Mouse (Mus musculus) heart, embryonic 15.5 days (tissue): ENCODE measurements around the gene Slc6a21. TPM values are rescaled to one million over a fixed set of nuclear protein-coding genes. Genes with fewer than 3 reads are reported as not detected.
"Not testable (repeated sequence)": the region's sequence is repeated elsewhere in the genome, so short reads cannot be mapped to it uniquely, and the experiment has no call there.

Experiments
- ATAC-seq: fragments of 200-750 bp; cut with Nextera tagmentation; replicated peaks from 2 replicates; pipeline ENCODE4 v1.8.0; 2017; ENCODE audit warnings: low read depth, moderate TSS enrichment; ENCODE audit not compliant: insufficient number of reproducible peaks, insufficient read depth, low FRiP score
- H3K27ac ChIP-seq: fragments of 300-500 bp; sonication (generic); 2 replicates; pipeline ENCODE4 v1.5.1; 2015; ENCODE audit warnings: mild to moderate bottlenecking, inconsistent platforms
- H3K27me3 ChIP-seq: fragments of 300-500 bp; sonication (generic); 2 replicates; pipeline ENCODE4 v1.6.1; 2015; ENCODE audit warnings: inconsistent platforms
- H3K36me3 ChIP-seq: fragments of 300-500 bp; sonication (generic); 2 replicates; pipeline ENCODE4 v1.6.1; 2015; ENCODE audit warnings: mild to moderate bottlenecking, inconsistent platforms
- H3K4me1 ChIP-seq: fragments of 300-500 bp; sonication (generic); replicated peaks from 2 replicates; pipeline ENCODE4 v1.6.1; 2015; ENCODE audit warnings: inconsistent platforms
- H3K4me2 ChIP-seq: fragments of 300-500 bp; sonication (generic); 2 replicates; pipeline ENCODE4 v1.6.1; 2015; ENCODE audit warnings: inconsistent platforms, mild to moderate bottlenecking, moderate library complexity
- H3K4me3 ChIP-seq: fragments of 300-500 bp; sonication (generic); 2 replicates; pipeline ENCODE4 v1.5.1; 2015; ENCODE audit warnings: mild to moderate bottlenecking, inconsistent platforms
- H3K9ac ChIP-seq: fragments of 300-500 bp; sonication (generic); 2 replicates; pipeline ENCODE4 v1.6.1; 2015; ENCODE audit warnings: mild to moderate bottlenecking, inconsistent platforms
- H3K9me3 ChIP-seq: fragments of 300-500 bp; sonication (generic); replicated peaks from 2 replicates; pipeline ENCODE4 v1.6.1; 2016; ENCODE audit warnings: inconsistent platforms
- WGBS: fragments of 180-500 bp; shearing (Covaris S2); methylation state at CpG from one replicate; pipeline ENCODE4 v1.1.7; 2015; ENCODE audit warnings: mixed read lengths; 5-methylcytosine and 5-hydroxymethylcytosine counted together
- polyA plus RNA-seq: library from polyadenylated mRNA; unstranded; fragments of >200 nt; fragmentation: Nextera tagmentation; extraction: Ambion mirVana; gene quantifications from 2 replicates; pipeline ENCODE4 v1.2.1, GENCODE M21; 2015

The Slc6a21 gene
- polyA plus RNA-seq, 1 experiment from 2014 or later = not detected

- Histone ChIP-seq H3K4me3 (peak overlapping the region; percentile 33), H3K9me3 (no peaks in the 10 kb centered on the region), H3K4me2 (peak overlapping the region; percentile 58), H3K36me3 (peaks cover 24% of the 10 kb centered on the region), H3K4me1 (peaks cover 46% of the 10 kb centered on the region), H3K27ac (peak overlapping the region; percentile 41), H3K9ac (peak overlapping the region; percentile 19; the same call in 1 of the 2 replicates), H3K27me3 (peaks cover 2% of the 10 kb centered on the region; the same call in 1 of the 2 replicates)
- 34% methylated on average over 17 of the region's 17 CpGs for WGBS
- ATAC-seq = no peak
Measured at GRCm38 (mm10) chr7:45235656-45236180, 41.6 kb upstream of the Slc6a21 start.

- H3K4me3 ChIP-seq = peak overlapping the region; percentile 20; the same call in 1 of the 2 replicates
- H3K9ac ChIP-seq = 0 out of 2 replicates have a peak overlapping the region, but pooled peaks have one; percentile 2
Measured at GRCm38 (mm10) chr7:45237747-45238699, 39.3 kb upstream of the Slc6a21 start.

DNA sequence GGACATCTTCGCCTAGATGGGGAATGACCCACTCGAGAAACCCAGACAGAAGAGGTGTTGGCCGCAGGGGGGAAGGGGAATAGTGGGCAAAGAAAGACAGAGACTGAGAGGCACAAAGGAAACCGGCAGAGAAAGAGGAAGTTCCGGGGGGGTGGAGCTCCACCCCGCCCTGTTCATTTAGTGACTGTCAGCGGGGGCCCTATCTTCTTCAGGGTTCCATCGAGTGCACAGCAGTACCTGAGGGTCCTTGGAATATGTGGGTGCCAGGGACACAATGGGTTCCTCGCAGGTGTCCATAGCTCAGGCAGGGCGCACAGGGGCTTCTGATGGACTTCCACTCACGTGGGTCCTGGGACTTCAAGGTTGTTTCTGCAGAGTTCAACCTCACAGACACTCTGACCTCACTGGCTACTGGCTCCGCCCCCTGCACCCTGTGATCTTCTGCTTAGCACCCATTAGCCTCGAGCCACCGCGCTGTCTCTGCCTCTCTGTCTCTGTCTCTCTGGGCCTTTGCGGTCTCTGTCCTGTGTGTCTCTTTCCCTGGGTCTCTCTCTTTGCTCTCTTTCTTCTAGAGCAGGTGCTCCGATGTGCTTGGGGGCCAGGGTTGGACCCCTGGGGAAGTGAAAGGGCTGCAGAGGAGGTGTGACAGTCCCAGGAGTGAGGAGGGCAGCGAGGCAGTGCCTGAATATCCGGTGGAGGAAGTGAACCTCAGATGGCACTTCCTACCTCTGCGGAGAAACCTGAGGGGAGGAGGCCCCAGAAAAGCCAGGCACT is 38.4 kb upstream of the Slc6a21 start, which contains the start of gene Cd37:
TSS of gene Cd37 (minus strand) at position 393 of the 774 bp plus-strand sequence.
- H3K27ac ChIP-seq = 0 out of 2 replicates have a peak within 1 kb of the TSS, but pooled peaks have one; percentile 8
- H3K4me2 ChIP-seq = peak within 1 kb of the TSS; percentile 21; the same call in 1 of the 2 replicates
- no peak for ATAC-seq
- H3K36me3 ChIP-seq = no peaks in the 10 kb centered on the region
- no peaks in the 10 kb centered on the region for H3K9me3 ChIP-seq
- peak within 1 kb of the TSS; percentile 20; the same call in 1 of the 2 replicates for H3K4me3 ChIP-seq
- 0 out of 2 replicates have a peak within 1 kb of the TSS, but pooled peaks have one; percentile 2 for H3K9ac ChIP-seq
- 40% methylated on average over 20 of the region's 20 CpGs for WGBS
- peaks cover 2% of the 10 kb centered on the region; the same call in 1 of the 2 replicates for H3K27me3 ChIP-seq
- H3K4me1 ChIP-seq = peaks cover 34% of the 10 kb centered on the region

More at GRCm38 (mm10) chr7:45237747-45238699, 39.3 kb upstream of the Slc6a21 start:
- H3K36me3 ChIP-seq = peaks cover 1% of the 10 kb centered on the region; the same call in 1 of the 2 replicates
- H3K27ac ChIP-seq = 0 out of 2 replicates have a peak overlapping the region, but pooled peaks have one; percentile 8
- WGBS = 71% methylated on average over 17 of the region's 17 CpGs
- no peak for ATAC-seq
- peaks cover 43% of the 10 kb centered on the region for H3K4me1 ChIP-seq
- peaks cover 2% of the 10 kb centered on the region; the same call in 1 of the 2 replicates for H3K27me3 ChIP-seq
- no peaks in the 10 kb centered on the region for H3K9me3 ChIP-seq
- H3K4me2 ChIP-seq = peak overlapping the region; percentile 21; the same call in 1 of the 2 replicates

GRCm38 (mm10) chr7:45240109-45240508 is 37.2 kb upstream of the Slc6a21 start:
- peaks cover 2% of the 10 kb centered on the region; the same call in 1 of the 2 replicates for H3K27me3 ChIP-seq
- no peak overlapping the region for H3K9ac ChIP-seq
- no peaks in the 10 kb centered on the region for H3K36me3 ChIP-seq
- H3K4me1 ChIP-seq = peaks cover 22% of the 10 kb centered on the region
- H3K4me3 ChIP-seq = no peak overlapping the region
- no peak overlapping the region for H3K4me2 ChIP-seq
- H3K27ac ChIP-seq = no peak overlapping the region
- WGBS = 81% methylated on average over 7 of the region's 7 CpGs
- H3K9me3 ChIP-seq = no peaks in the 10 kb centered on the region
- ATAC-seq = no peak

- Histone ChIP-seq H3K9ac (peak within 1 kb of the TSS; percentile 32; the same call in 1 of the 2 replicates), H3K9me3 (no peaks in the 10 kb centered on the region), H3K4me3 (peak within 1 kb of the TSS; percentile 26), H3K27ac (no peak within 1 kb of the TSS), H3K4me2 (peak within 1 kb of the TSS; percentile 55), H3K27me3 (peaks cover 2% of the 10 kb centered on the region; the same call in 1 of the 2 replicates), H3K4me1 (peaks cover 15% of the 10 kb centered on the region), H3K36me3 (no peaks in the 10 kb centered on the region)
- ATAC-seq = 0 out of 2 replicates have a peak, but pooled peaks have one; percentile 28
- WGBS = 20% methylated on average over 53 of the region's 53 CpGs
Measured at GRCm38 (mm10) chr7:45240633-45241388, 36.5 kb upstream of the Slc6a21 start, which contains the start of gene Slc6a16. TSS of gene Slc6a16 (plus strand) at chr7:45241085.

DNA sequence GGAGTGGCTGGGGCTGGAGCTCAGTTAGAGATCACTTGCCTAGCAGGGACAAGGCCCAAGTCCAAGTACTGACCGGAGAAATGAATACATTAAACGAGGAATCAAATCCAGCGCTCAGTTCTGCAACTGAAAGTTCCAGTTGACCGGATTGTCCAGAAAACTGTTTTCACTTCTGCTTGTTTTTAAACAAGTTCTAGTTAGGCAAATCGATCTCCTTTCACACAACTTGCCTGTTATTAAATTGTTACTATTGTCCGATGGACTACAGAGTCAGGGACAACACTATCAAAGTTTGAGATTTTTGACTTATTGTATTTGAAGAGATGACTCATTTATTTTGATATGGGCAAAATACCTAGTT is 35.9 kb upstream of the Slc6a21 start:
- Histone ChIP-seq H3K27me3 (peaks cover 2% of the 10 kb centered on the region; the same call in 1 of the 2 replicates), H3K27ac (no peak overlapping the region), H3K36me3 (no peaks in the 10 kb centered on the region), H3K4me2 (peak overlapping the region; percentile 55), H3K9ac (no peak overlapping the region), H3K4me1 (peaks cover 12% of the 10 kb centered on the region), H3K4me3 (no peak overlapping the region), H3K9me3 (no peaks in the 10 kb centered on the region)
- 84% methylated on average over 6 of the region's 6 CpGs for WGBS
- ATAC-seq = no peak

DNA sequence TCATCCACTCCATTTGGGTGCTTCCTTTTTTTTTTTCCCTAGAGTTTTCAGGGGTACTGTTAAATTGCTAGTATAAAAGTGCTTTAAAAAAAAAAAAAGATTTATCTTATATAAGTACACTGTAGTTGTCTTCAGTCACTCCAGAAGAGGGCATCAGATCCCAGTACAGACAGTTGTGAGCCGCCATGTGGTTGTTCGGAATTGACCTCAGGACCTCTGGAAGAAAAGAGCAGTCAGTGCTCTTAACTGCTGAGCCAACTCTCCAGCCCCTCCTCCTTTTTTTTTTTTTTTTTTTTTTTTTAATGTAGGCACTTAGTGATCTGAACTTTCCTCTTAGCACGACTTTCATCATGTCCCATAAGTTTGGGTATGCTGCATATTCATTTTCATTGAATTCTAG is 29.6 kb upstream of the Slc6a21 start:
- WGBS = 27% methylated on average over 3 of the region's 3 CpGs
- no peaks in the 10 kb centered on the region for H3K36me3 ChIP-seq
- no peak for ATAC-seq

DNA sequence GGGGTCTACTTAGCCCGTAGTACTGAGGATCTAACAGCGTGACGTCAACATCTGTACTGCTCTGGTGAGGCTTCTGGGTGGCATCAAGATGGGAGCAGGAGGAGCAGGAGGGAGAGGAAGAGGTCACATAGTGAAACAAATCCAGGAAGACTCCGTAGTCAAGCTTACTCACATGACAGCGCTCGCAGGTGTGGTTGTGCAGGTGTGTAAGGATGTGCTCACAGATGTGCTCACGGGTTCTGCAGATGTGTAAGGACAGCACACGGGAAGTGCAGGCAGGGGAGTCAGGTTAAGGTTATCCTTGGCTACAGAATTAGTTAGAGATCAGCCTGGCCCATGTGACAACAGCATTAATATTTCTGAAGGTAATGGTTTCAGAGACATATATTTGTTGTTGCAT is 23.5 kb upstream of the Slc6a21 start:
- Histone ChIP-seq H3K9ac (no peak overlapping the region), H3K27ac (no peak overlapping the region), H3K9me3 (no peaks in the 10 kb centered on the region), H3K4me3 (no peak overlapping the region), H3K36me3 (no peaks in the 10 kb centered on the region), H3K4me2 (no peak overlapping the region), H3K27me3 (no peaks in the 10 kb centered on the region), H3K4me1 (0 out of 2 replicates have a peak, but pooled peaks cover 4% of the 10 kb centered on the region)
- 86% methylated on average over 8 of the region's 8 CpGs for WGBS
- ATAC-seq = no peak

More for the DNA sequence above, 29.6 kb upstream of the Slc6a21 start:
- H3K9me3 ChIP-seq = no peaks in the 10 kb centered on the region
- no peak overlapping the region for H3K9ac ChIP-seq
- H3K27ac ChIP-seq = no peak overlapping the region
- no peaks in the 10 kb centered on the region for H3K4me1 ChIP-seq
- no peak overlapping the region for H3K4me3 ChIP-seq
- H3K27me3 ChIP-seq = no peaks in the 10 kb centered on the region
- H3K4me2 ChIP-seq = no peak overlapping the region

DNA sequence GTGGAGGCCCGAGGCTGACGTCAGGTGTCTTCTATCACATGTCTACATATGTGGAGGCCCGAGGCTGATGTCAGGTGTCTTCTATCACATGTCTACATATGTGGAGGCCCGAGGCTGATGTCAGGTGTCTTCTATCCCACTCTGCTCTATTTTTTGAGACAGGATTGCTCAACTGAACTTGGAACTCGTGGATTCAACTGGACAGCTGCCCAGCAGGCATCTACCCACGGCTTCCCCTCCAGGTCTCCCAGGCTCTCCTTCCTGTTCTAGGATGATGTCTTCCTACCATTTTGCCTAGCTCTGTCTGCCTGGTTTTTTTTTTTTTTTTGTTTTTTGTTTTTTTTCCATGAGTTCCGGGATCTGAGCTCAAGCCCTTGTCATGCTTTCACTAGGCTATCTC is 21.5 kb upstream of the Slc6a21 start:
- H3K9ac ChIP-seq, H3K27ac ChIP-seq, H3K36me3 ChIP-seq, H3K4me2 ChIP-seq, H3K27me3 ChIP-seq, H3K9me3 ChIP-seq, ATAC-seq, H3K4me3 ChIP-seq, H3K4me1 ChIP-seq: not testable (repeated sequence)
- WGBS = 67% methylated on average over 7 of the region's 7 CpGs
